Mouse (Mus musculus): ENCODE measurements around the gene Pim3.

Gene Pim3

DNA sequence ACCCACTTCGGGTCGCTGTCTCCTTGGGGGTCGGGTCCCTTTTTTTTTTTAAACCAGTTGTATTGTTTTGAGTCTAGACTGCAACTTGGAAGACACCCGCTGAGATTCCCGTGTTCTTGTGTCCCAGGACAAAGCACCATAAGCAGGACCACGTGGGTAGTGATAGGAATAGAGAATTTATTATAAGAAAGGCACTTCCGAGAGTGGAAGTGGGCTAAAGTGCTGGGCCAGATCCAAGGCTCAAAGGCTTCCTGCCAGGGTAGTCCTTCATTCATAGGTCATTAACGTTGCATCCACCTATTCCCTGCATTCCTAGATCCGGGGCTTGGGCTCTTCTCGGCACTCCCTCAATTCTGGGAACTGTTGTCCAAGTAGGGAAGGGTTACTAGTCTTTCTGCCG lies 24.0 kb upstream of the Pim3 start:
- peak; percentile 71 for DNase-seq

- peak; percentile 63 for DNase-seq
Measured at GRCm38 (mm10) chr15:88839271-88839670, 22.7 kb upstream of the Pim3 start.

DNA sequence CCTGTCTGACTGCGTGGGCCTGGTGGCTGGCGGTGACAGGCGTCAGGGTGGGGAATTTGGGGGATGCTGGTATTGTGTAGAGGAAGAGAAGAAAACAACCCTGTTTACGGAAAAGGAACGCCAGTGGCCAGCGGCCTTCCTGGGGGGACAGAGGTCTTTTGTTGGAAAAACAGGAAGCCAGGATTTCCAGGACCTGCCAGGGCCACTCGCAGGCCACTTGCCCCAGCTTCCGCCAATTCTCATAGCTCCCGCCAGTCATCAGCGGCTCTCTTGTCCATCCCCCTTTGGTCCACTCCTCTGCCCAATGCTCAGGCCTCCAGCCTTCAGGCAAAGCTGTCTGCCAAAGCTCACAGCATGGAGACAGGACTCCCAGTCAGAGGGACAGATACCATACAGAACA lies 21.9 kb upstream of the Pim3 start:
- DNase-seq: peak; percentile 82

DNA sequence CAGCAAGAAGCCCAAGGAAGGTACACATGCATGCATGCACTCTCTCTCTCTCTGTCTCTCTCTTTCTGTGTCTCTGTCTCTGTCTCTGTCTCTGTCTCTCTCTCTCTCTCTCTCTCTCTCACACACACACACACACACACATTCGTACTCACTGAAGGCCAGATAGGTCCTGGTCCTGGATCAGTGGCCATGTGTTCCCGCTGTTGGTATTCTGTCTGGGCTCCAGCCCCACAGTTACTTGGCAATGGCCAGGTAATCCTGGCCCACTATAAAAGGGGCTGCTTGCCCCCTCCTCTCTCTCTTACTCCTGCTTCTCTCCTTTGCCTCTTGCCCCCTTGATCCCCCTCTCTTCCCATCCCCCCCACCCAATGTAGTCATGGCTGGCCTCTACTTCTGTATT lies 20.8 kb upstream of the Pim3 start:
- no peak for DNase-seq

- DNase-seq: no peak
Measured at GRCm38 (mm10) chr15:88841580-88842299, 20.2 kb upstream of the Pim3 start.

DNA sequence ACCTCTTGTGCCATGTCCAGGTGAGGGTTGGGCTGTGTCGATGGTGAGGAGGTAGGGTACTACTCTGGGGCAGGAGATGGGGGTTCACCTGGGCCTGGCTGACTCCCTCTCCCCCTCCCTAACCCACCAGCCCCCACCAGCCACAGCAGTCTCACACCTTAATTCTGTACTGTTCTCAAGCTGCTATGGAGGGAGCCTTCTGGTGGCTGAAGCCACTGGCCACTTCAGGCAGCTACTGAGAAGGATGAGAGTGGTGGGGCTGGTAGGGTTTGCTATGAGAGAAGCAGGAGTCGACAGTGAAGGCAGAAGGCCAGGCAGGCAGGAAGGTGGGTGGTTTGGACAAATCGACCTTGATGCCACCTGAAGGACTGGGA lies 19.7 kb upstream of the Pim3 start:
- no peak for DNase-seq

- DNase-seq: no peak
Measured at GRCm38 (mm10) chr15:88843486-88844097, 18.4 kb upstream of the Pim3 start.

DNA sequence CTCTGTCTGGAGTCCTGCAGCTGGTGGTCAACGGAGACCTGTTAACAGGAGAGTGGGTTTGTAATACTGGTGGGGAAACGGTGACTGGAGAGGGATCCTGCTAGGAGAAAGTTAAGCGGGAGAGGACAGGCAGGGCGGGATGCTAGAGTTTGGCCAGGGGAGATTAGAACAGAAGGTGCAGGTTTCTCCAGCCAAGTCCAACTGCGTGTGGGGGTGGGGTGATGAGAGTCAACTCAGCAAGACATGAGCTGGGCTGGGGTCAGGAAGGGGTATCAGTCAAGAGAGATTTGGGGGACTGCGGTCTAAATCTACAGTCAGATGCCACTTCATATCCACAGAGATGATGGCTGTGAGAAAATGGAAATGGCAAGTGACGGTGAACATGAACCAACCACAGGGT lies 17.0 kb upstream of the Pim3 start:
- no peak for DNase-seq

DNA sequence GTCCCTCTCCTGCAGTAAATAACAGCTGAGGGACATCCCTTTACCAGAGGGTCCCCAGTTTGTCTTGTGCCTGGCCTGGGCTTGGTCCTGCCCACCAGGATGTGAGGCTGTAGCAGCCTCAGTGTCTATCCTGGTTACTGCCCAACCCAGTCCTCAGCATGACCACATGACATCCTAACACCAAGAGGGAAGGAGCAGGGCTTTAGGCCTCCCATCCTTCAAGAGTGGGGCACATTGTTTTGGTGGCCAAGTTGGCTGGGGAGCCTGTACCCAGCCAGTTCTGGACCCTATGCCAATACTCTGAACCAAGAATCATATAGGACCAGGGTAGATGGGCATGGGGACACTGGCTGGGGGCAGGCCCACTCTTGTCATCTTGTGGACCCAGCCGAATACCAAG lies 13.3 kb upstream of the Pim3 start:
- DNase-seq: no peak

- no peak for DNase-seq
Measured at GRCm38 (mm10) chr15:88849621-88850020, 12.4 kb upstream of the Pim3 start.

DNA sequence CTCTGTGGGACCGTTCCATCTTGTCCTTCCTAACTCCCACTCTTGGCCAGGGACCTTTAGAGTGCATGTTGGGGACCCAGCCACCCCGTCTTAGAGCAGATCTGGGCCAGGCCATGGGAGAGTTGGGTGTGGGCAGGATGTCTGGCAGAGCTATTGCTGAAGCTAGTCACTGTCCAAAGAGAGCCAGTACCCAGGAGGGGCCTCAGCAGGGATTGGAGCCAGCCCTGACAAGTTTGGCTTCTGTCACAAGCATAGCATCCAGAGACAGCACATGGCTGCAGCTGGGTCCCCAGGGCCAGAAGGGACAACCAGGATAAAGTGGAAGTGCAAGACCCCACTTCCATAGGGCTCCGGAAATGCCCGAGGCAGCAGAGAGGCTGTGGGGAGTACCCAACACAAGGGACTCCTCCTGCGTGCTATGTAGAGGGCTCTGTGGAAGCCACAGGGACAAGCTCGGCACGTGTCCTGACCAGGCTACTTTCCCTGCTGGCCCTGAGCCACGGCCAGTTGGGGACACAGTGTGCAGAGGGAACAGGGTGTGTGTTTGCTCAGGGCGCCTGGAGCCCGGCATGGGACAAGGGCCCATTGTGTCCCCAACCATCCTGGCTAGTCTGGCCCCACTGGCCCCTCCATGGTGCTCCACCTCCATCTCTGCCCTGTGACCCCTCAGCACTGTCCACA lies 11.7 kb upstream of the Pim3 start:
- peak; percentile 96 for DNase-seq

DNA sequence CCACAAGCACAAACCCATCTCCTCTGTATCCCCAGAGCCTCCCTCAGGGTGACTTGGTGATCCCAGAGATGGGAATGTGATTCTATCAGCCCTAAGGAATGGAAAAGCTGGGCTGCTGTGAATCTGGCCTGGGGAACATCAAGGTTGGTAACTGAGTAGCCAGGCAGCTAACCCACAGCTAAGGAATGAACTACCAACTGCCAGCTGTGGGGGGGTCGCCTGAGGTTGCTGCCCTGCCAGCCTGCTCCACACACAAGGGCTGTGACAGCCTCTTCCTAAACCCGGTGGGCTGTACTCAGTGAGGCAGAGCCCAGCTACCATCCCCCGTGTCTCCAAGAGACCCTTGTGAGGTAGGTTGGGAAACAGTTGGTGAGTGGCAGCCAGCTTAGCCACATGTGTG lies 10.9 kb upstream of the Pim3 start:
- DNase-seq: peak; percentile 28

DNA sequence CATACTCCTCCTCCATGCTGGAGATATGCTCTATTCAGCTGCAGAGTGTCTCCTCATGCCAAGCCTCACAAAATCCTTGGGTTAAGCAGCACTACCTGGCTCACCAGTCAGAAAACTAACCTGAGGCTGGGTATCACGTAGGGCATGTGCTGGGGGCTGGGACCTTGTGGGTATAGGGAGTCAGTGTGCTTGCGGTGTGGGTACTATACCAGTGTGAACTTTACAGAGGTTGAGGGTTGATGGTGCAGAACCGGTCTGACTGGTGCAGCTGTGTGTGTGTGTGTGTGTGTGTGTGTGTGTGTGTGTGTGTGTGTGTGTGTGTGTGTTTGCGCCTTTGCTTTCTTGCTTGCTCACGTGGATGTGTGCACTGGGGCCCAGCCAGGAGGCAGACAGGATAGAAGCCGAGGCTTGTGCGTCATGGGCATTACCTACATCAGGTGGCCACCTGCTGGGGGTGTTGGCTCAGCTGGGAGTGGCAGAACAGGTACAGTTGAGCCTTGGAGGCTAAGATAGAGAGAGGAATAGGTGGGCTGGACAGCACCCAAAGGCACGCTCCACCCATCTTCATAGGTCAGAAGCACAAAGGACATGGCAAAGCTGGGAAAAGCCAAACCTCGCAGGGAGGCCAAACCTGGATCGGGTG lies 10.4 kb upstream of the Pim3 start:
- peak; percentile 94 for DNase-seq

DNA sequence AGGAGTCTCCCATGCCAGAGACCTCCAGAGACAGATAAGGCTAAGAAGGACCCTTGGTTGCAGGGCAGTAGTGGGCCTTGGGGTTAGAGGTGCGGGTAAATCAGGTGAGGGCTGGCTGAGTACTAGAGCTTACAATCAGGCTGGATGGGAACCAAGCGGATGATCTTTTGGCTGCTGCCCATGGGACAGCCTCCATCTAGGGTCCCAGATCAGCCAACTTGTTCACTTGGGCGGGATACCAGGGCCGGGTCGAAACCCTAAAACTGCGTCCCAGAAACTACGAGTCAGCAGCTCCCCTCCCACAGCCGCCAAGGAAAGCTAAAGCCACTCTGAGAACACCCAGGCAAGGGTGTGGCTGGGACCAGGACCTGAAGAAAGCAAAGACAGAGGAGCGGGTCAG lies 8.9 kb upstream of the Pim3 start:
- no peak for DNase-seq

- DNase-seq: no peak
Measured at GRCm38 (mm10) chr15:88854119-88854968, 7.6 kb upstream of the Pim3 start.

GRCm38 (mm10) chr15:88854969-88855830 lies 6.8 kb upstream of the Pim3 start:
- peak; percentile 85 for DNase-seq

DNA sequence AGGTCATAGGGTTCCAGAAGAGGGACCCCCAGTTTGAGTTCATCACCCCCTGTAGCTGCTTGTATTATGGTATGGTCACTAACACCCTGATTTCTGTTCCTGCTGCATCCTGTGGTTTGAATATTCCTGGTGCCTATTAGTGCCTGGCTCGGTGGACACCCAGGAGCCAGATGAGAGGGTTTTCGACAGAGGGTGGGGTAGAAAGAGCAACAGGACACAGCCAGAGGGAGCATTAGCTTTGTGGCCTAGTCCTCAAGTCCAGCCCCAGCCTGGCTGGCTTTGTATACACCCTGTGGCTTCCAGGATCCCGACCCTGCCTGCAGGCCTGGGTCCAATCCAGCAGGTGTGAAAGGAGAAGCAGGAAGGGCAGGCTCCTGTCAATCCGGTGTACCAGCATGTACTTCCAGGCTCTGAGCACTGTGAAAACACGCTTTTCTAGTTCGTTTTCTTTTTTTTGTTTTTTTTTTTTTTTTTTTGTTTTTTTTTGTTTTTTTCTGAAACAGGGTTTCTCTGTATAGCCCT lies 6.0 kb upstream of the Pim3 start:
- peak; percentile 35 for DNase-seq

DNA sequence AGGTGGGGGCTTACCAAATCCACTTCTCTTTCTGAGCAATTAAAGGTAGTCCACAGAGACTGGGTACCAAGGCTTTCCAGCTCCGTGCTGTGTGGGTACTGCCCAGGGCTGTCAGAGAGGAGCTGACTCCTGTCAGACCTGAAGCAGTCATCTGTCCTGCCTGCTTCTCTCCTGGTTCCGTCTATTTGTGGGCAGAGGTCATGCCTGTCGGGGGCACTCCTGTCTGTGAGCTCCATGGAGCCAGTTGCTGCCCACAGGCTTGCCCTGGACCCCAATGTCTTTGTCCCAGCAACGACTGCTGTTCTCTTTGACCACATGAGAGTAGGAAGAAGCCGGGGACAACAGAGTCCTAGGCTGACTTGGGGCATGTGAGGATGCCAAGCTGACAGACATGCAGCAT lies 5.4 kb upstream of the Pim3 start:
- DNase-seq: no peak

DNA sequence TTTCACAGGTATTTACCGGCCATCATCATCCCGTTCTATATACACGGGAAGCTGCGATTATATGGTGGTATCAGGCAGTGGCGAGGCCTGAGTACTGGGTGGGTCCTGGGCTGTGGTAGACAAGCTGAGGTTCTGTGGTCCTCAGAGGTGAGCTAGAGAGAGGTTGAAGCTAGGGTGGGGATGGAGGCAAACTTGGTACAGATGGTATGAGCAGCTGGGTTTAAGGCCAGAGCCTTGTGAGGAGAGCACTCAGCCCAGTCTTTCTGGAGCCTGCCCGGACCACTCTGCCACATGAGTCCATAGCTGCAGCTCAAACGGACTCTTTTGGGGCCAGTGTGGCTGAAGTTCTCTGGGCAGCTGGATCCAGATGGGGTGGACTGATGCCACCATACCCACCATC lies 4.6 kb upstream of the Pim3 start:
- DNase-seq: no peak

GRCm38 (mm10) chr15:88858141-88858541 lies 3.8 kb upstream of the Pim3 start:
- DNase-seq: peak; percentile 74

DNA sequence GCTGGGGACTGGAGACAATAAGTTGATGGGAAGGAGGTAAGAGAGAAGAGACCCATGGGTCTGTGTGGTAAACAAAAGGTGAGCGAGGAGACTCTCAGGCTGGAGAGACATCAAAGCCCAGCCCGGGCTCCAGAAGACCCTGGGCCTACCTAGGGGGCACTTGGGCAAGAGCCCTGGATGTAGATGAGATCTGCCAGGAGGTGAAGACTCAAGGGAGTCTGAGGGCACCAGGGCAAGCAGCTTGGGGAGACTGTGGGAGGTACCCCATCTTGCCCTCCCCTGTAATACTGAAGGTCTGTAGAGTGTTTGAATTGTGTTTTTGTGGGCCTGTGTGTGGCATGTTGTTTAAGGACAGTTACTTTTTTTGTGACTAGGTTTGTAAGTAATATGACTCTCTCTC lies 3.3 kb upstream of the Pim3 start:
- DNase-seq: no peak

All from lung, postnatal 36 days (tissue).